Mouse (Mus musculus) ES-E14 (cell line): ENCODE measurements around the gene Gm20695.

Source experiments
- CHD2 ChIP-seq: IDR thresholded peaks from 2 replicates; pipeline ENCODE4 v1.6.1; 2014; ENCODE audit warnings: mild to moderate bottlenecking, low read depth, low read length, inconsistent platforms
- HCFC1 ChIP-seq: IDR thresholded peaks from 2 replicates; pipeline ENCODE4 v1.6.1; 2012; ENCODE audit warnings: low read length, inconsistent platforms, borderline replicate concordance; ENCODE audit not compliant: insufficient read depth
- MAFK ChIP-seq: IDR thresholded peaks from 2 replicates; pipeline ENCODE4 v1.6.1; 2014; ENCODE audit warnings: mild to moderate bottlenecking, low read depth, low read length, inconsistent platforms; ENCODE audit not compliant: insufficient read depth
- ZC3H11A ChIP-seq: IDR thresholded peaks from 2 replicates; pipeline ENCODE4 v1.6.1; 2012; ENCODE audit warnings: low read depth, mild to moderate bottlenecking, inconsistent platforms, low read length, borderline replicate concordance
- ZNF384 ChIP-seq: IDR thresholded peaks from 2 replicates; pipeline ENCODE4 v1.6.1; 2012; ENCODE audit warnings: low read depth, low read length, inconsistent platforms

DNA sequence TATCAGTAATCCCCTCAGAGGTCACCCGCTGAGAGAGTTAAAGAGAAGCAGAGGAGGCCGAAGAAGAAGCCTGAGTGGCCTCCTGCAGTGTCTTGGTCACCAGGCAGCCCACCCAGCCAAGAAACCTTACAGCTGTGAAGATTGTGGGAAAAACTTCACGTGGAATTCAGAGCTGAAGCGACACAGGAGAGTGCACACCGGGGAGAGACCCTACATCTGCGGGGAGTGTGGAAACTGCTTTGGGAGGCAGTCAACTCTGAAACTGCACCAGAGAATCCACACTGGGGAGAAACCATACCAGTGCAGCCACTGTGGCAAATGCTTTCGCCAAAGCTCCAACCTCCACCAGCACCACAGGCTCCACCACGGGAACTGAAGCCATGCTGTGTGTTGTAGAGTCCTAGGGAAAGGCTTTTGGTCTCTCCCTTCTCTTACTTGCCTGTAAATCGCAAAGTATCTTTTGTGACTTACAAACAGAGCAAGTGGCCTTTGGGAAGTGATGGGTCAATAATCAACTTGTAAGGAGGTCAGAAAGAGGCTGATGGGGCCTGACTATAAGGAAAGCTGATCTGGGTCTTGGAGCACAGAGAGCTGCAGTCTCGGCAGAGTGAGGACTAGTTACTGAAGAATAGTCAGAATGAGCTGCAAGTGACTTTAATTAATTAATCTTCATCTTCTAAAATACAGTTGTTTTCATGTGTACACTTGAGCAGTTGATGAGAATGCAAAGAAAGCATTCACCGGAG, 29.8 kb upstream of the Gm20695 start:
- TF ChIP-seq HCFC1 = no peak
- no peak for TF ChIP-seq CHD2
- no peak for TF ChIP-seq ZNF384
- no peak for TF ChIP-seq MAFK
- no peak for TF ChIP-seq ZC3H11A
